Mouse (Mus musculus) myocyte (in vitro differentiated cells): ENCODE measurements around the gene Kif2c. TPM values are rescaled to one million over a fixed set of nuclear protein-coding genes. Genes with fewer than 3 reads are reported as not detected.
"Not testable (repeated sequence)": the region's sequence is repeated elsewhere in the genome, so short reads cannot be mapped to it uniquely, and the experiment has no call there.

Experiments
- H3K27me3 ChIP-seq: one replicate; pipeline ENCODE4 v1.6.1; 2011; ENCODE audit not compliant: control insufficient read depth, insufficient read depth, insufficient read length
- H3K36me3 ChIP-seq: one replicate; pipeline ENCODE4 v1.6.1; 2011; ENCODE audit not compliant: control insufficient read depth, insufficient read depth
- H3K4me2 ChIP-seq: one replicate; pipeline ENCODE4 v1.6.1; 2011; ENCODE audit warnings: low read depth, control low read depth
- H3K4me3 ChIP-seq: one replicate; pipeline ENCODE4 v1.5.1; 2011; ENCODE audit warnings: mild to moderate bottlenecking, control low read depth, moderate library complexity
- H3K79me2 ChIP-seq: one replicate; pipeline ENCODE4 v1.6.1; 2011; ENCODE audit not compliant: control insufficient read depth, insufficient read depth
- H3ac ChIP-seq: one replicate; pipeline ENCODE4 v1.6.1; 2011; ENCODE audit not compliant: control insufficient read depth, insufficient read length
- CEBPB ChIP-seq: IDR thresholded peaks from 2 replicates; pipeline ENCODE4 v1.6.1; 2011; ENCODE audit warnings: mild to moderate bottlenecking, moderate library complexity; ENCODE audit not compliant: poor library complexity, insufficient read depth, severe bottlenecking
- E2F4 ChIP-seq: IDR thresholded peaks from one replicate; pipeline ENCODE4 v1.6.1; 2011; ENCODE audit warnings: mild to moderate bottlenecking, control low read depth, moderate library complexity; ENCODE audit not compliant: insufficient read depth
- MAX ChIP-seq: IDR thresholded peaks from one replicate; pipeline ENCODE4 v1.6.1; 2011; ENCODE audit warnings: low read depth, mild to moderate bottlenecking, control low read depth
- MYOD1 ChIP-seq, 3 experiments: IDR thresholded peaks; one replicate each; pipeline ENCODE4 v1.6.1; 2011; ENCODE audit warnings: control low read depth in 2 of 3, low read depth in 2 of 3, mild to moderate bottlenecking in 2 of 3, moderate library complexity in 1 of 3; ENCODE audit not compliant: insufficient read length in 2 of 3, control insufficient read depth in 1 of 3
- MYOG ChIP-seq, 3 experiments: IDR thresholded peaks; one replicate each; pipeline ENCODE4 v1.6.1; 2011; ENCODE audit warnings: control low read depth in 2 of 3, low read depth in 2 of 3, mild to moderate bottlenecking in 2 of 3; ENCODE audit not compliant: insufficient read length in 2 of 3, control insufficient read depth in 1 of 3, insufficient read depth in 1 of 3
- POLR2A ChIP-seq: IDR thresholded peaks from one replicate; pipeline ENCODE4 v1.6.1; 2011; ENCODE audit warnings: low read depth, mild to moderate bottlenecking, control low read depth, moderate library complexity; ENCODE audit not compliant: insufficient read length
- POLR2AphosphoS2 ChIP-seq: IDR thresholded peaks from one replicate; pipeline ENCODE4 v1.6.1; 2011; ENCODE audit warnings: low read depth, control low read depth; ENCODE audit not compliant: insufficient read length
- REST ChIP-seq: IDR thresholded peaks from one replicate; pipeline ENCODE4 v1.6.1; 2011; ENCODE audit warnings: mild to moderate bottlenecking, control low read depth, moderate library complexity; ENCODE audit not compliant: insufficient read depth, insufficient read length
- SRF ChIP-seq: IDR thresholded peaks from one replicate; pipeline ENCODE4 v1.6.1; 2011; ENCODE audit warnings: low read depth; ENCODE audit not compliant: control insufficient read depth, insufficient read length
- TCF12 ChIP-seq: IDR thresholded peaks from one replicate; pipeline ENCODE4 v1.6.1; 2011; ENCODE audit warnings: mild to moderate bottlenecking, control low read depth; ENCODE audit not compliant: poor library complexity, insufficient read depth, severe bottlenecking
- TCF3 ChIP-seq: IDR thresholded peaks from one replicate; pipeline ENCODE4 v1.6.1; 2011; ENCODE audit warnings: low read depth, control low read depth; ENCODE audit not compliant: insufficient read length
- USF1 ChIP-seq: IDR thresholded peaks from one replicate; pipeline ENCODE4 v1.6.1; 2011; ENCODE audit warnings: low read depth, mild to moderate bottlenecking, control low read depth, moderate library complexity
- polyA plus RNA-seq: library from polyadenylated mRNA; unstranded; fragments of >200 nt; fragmentation: generic; extraction: Trizol; gene quantifications from one replicate; pipeline ENCODE4 v1.2.1, GENCODE M21; 2012; ENCODE audit warnings: missing spikeins

Kif2c gene
- polyA plus RNA-seq, 1 experiment: 18.5 TPM

GRCm38 (mm10) chr4:117189856-117190543 is 7.6 kb upstream of the Kif2c start:
- Histone ChIP-seq H3K4me2 (peak overlapping the region; percentile 77), H3K27me3 (no peaks in the 10 kb centered on the region), H3K36me3 (no peaks in the 10 kb centered on the region), H3ac (no peak overlapping the region), H3K4me3 (peak overlapping the region; percentile 18), H3K79me2 (no peaks in the 10 kb centered on the region)
- no peak for TF ChIP-seq USF1
- TF ChIP-seq CEBPB: peak; percentile 69; the same call in 1 of the 2 replicates
- TF ChIP-seq MAX: no peak
- TF ChIP-seq POLR2AphosphoS2: no peak
- TF ChIP-seq POLR2A: peak; percentile 34
- no peak for TF ChIP-seq TCF3

DNA sequence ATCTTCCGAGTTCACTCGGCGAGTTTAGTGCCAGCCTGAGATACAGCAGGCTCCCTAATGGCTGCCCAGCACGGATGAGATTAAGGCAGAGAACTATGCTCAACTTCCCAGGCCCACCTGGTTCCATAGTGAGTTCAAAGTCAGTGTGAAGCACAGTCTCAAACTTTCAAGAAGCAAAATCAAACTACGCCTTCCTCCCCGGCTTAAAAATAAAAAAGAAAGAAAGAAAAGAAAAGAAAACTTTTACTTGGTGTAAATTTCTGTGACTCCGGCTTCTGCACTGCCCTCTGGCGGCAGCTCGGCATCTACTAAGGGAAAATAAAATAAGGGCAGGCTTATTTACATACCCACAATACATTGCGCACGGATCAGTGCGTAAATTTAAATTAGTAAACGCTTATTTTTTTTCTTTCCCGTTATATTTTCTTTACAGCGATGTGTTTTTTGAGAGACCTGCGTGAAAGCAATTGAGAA is 7.0 kb upstream of the Kif2c start:
- H3ac ChIP-seq: no peak overlapping the region
- no peaks in the 10 kb centered on the region for H3K27me3 ChIP-seq
- H3K4me3 ChIP-seq: peak overlapping the region; percentile 18
- no peaks in the 10 kb centered on the region for H3K79me2 ChIP-seq
- H3K36me3 ChIP-seq: no peaks in the 10 kb centered on the region
- TF ChIP-seq MYOG (IDR thresholded peaks at IDR 0.05; ENCODE audit: control insufficient read depth in 1 of 3, insufficient read depth in 1 of 3, insufficient read length in 2 of 3, low read depth in 2 of 3): no peak
- no peak for TF ChIP-seq TCF3
- no peak for TF ChIP-seq MYOD1 (IDR thresholded peaks at IDR 0.05; ENCODE audit: control insufficient read depth in 1 of 3, insufficient read length in 2 of 3, low read depth in 2 of 3)
- TF ChIP-seq POLR2AphosphoS2: no peak
- TF ChIP-seq CEBPB: no peak
- peak overlapping the region; percentile 77 for H3K4me2 ChIP-seq

- no peak for TF ChIP-seq SRF
- no peak for TF ChIP-seq TCF12
- TF ChIP-seq USF1: no peak
- H3K4me2 ChIP-seq: peak overlapping the region; percentile 77
These were observed 6.5 kb upstream of the Kif2c start for GRCm38 (mm10) chr4:117188969-117189368.

DNA sequence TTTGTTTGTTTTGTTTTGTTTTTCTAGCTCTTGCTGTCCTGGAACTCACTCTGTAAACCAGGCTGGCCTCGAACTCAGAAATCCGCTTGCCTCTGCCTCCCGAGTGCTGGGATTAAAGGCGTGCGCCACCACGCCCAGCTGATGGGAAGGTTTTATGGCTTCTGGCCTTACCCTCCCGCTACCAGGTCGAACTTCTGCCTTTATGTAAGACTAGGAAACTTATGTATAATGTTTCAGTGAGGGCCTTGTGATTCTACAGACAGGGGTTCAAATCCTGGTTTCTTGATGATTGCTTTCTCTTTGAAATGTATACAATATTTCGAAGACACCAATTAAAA is 289 bp upstream of the Kif2c start:
- H3K36me3 ChIP-seq, H3K27me3 ChIP-seq, H3ac ChIP-seq: not testable (repeated sequence)
- peaks cover 24% of the 10 kb centered on the region for H3K79me2 ChIP-seq
- H3K4me3 ChIP-seq: peak overlapping the region; percentile 66
- peak overlapping the region; percentile 77 for H3K4me2 ChIP-seq

More at GRCm38 (mm10) chr4:117188969-117189368, 6.5 kb upstream of the Kif2c start:
- H3K4me3 ChIP-seq: peak overlapping the region; percentile 18
- no peaks in the 10 kb centered on the region for H3K79me2 ChIP-seq
- no peaks in the 10 kb centered on the region for H3K27me3 ChIP-seq
- no peak overlapping the region for H3ac ChIP-seq
- H3K36me3 ChIP-seq: no peaks in the 10 kb centered on the region

GRCm38 (mm10) chr4:117169936-117170335 is 12.5 kb downstream of the Kif2c start:
- no peak overlapping the region for H3ac ChIP-seq
- H3K4me2 ChIP-seq: no peak overlapping the region
- TF ChIP-seq REST: no peak
- no peak for TF ChIP-seq MAX
- no peak for TF ChIP-seq POLR2A
- no peak for TF ChIP-seq SRF
- no peak for TF ChIP-seq TCF12
- no peak for TF ChIP-seq MYOD1 (IDR thresholded peaks at IDR 0.05; ENCODE audit: control insufficient read depth in 1 of 3, insufficient read length in 2 of 3, low read depth in 2 of 3)
- TF ChIP-seq TCF3: no peak
- TF ChIP-seq MYOG (IDR thresholded peaks at IDR 0.05; ENCODE audit: control insufficient read depth in 1 of 3, insufficient read depth in 1 of 3, insufficient read length in 2 of 3, low read depth in 2 of 3): no peak
- no peak for TF ChIP-seq E2F4
- TF ChIP-seq POLR2AphosphoS2: no peak
- no peak for TF ChIP-seq CEBPB
- no peak for TF ChIP-seq USF1
- no peaks in the 10 kb centered on the region for H3K79me2 ChIP-seq
- H3K27me3 ChIP-seq: no peaks in the 10 kb centered on the region
- no peak overlapping the region for H3K4me3 ChIP-seq
- peaks cover 42% of the 10 kb centered on the region for H3K36me3 ChIP-seq

DNA sequence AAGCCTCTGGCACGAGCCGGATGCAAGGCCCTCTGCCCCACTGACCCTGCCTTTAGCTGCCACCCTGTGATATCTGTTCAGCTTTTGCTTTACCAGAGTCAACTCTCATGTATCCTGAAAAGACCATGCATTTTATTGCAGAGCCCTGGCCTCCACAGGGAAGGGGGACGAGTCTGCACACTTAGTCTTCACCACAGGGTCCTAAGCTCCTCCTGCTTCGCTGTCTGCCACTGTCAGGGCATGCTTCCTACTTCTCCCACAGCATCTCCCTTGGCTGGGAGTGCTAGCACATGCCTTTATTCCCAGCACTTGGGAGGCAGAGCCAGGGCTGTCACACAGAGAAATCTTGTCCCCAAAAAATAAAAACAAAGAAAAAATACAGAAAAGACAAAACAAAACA is 21.3 kb downstream of the Kif2c start:
- no peak overlapping the region for H3K4me2 ChIP-seq
- TF ChIP-seq CEBPB: no peak
- no peak for TF ChIP-seq MAX
- TF ChIP-seq MYOG (IDR thresholded peaks at IDR 0.05; ENCODE audit: control insufficient read depth in 1 of 3, insufficient read depth in 1 of 3, insufficient read length in 2 of 3, low read depth in 2 of 3): no peak
- no peak for TF ChIP-seq TCF12
- no peak for TF ChIP-seq SRF
- TF ChIP-seq POLR2AphosphoS2: no peak
- no peaks in the 10 kb centered on the region for H3K27me3 ChIP-seq
- no peak overlapping the region for H3ac ChIP-seq
- peaks cover 12% of the 10 kb centered on the region for H3K36me3 ChIP-seq
- no peaks in the 10 kb centered on the region for H3K79me2 ChIP-seq
- H3K4me3 ChIP-seq: no peak overlapping the region
